Mouse (Mus musculus) layer of hippocampus, postnatal 25 days (tissue): Measurements from ENCODE around the gene Chd2. TPM values are rescaled to one million over a fixed set of nuclear protein-coding genes. Genes with fewer than 3 reads are reported as not detected.

Source experiments
- DNase-seq, 2 experiments: peaks; one replicate each; pipeline ENCODE4 v3.0.0; 2022; ENCODE audit warnings: mixed read lengths in 2 of 2, low spot score in 1 of 2; ENCODE audit errors: extremely low spot score in 1 of 2
- total RNA-seq, 2 experiments: library from RNA; stranded (reverse); gene quantifications; 2 replicates each; pipeline ENCODE4 v1.2.3; 2021

The Chd2 gene
- total RNA-seq, 2 experiments from 2014 or later, result 44.2 to 53.1 TPM

DNA sequence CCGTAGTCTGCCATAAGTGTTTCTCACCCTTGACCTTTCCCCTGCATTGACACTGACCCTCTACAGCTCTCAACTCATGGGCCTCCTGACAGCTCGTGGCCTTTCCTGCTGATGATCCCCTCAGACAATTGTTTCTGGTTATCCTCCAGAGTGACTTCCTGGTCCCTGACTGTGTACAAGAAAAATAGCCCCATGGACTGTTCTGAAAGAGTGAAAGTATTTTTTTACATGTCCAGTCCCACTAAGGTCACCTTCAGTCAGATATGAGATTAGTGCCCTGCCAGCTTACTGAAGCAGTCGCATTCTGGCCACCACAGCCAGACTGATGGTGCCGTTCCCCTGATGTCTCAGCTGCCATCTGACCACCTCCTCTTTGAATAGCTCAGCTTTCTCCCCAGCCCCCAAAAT, 26.1 kb upstream of the Chd2 start:
- DNase-seq, result no peak

DNA sequence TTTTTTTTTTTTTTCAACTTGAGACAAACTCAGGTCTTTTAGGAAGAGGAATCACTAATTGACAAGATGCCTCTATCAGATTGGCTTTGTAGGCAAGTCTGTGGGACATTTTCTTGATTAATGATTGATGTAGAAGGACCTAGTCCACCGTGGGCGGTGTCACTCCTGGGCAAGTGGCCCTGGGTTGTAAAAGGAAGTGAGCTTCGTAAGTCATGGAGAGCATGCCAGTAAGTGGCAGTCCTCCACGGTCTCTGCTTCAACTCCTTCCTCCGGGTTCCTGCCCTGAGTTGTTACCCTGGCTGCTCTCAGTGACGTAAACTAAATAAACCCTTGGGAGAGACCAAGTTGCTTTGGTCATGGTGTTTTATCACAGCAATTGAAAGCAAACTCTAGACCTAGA, 22.5 kb upstream of the Chd2 start:
- DNase-seq, result no peak

DNA sequence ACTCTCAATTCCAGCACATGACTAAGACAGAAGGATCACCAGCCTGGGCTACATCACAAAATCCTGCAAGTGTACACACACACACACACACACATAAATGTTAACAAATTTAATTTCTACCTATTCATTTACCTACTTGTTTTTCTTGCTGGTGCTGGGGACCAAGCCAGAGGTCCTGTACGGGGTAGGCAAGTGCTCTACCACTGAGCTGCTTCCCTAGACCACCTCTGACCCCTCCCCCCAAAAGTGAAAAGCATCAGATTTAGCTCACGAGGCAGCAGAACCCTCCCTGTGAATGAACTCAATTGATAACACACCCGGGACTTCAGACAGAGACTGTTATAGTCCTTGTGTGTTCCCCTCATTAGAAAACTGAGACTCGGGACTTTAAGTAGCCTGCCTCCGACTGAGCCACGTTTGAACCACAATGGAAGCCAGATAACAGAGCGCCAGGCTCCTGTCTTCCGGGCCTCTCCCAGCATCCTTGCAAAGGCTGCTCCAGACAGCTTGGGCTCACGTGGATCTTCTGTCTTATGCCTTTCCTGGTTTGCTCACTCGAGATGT, 19.9 kb upstream of the Chd2 start:
- DNase-seq, result no peak

DNA sequence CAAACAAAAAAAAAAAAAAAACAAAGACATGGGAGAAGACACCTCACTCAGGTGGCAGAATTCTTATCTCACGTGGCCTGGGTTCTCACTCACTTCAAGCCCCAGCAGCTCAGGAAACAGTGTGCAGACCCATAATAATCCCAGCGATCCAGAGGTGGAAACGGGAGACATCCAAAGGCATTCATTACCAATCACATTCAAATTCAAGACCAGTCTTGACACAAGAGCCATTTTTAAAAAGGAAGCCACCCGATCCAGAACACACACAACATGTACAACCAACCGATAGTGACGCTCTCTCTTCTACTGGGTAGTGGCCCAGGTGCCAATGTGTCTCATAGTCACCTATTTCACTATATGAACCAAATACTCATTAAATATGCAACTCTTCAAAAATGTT, 19.2 kb upstream of the Chd2 start:
- no peak for DNase-seq

DNA sequence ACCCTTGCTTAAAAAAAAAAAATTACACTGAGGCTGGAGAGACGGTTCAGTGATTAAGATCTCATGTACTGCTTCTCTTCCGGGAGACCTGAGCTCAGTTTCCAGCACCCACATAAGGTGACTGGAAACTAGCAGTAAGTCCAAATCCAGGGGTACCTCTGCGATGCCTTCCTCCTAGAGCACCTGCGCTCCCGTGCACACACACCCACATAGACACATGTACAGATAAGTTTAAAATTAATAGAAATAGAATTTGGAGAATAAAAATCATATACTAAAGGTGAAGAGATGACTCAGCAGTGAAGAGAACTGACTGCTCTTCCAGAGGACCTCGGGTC, 18.2 kb upstream of the Chd2 start:
- DNase-seq, result no peak

DNA sequence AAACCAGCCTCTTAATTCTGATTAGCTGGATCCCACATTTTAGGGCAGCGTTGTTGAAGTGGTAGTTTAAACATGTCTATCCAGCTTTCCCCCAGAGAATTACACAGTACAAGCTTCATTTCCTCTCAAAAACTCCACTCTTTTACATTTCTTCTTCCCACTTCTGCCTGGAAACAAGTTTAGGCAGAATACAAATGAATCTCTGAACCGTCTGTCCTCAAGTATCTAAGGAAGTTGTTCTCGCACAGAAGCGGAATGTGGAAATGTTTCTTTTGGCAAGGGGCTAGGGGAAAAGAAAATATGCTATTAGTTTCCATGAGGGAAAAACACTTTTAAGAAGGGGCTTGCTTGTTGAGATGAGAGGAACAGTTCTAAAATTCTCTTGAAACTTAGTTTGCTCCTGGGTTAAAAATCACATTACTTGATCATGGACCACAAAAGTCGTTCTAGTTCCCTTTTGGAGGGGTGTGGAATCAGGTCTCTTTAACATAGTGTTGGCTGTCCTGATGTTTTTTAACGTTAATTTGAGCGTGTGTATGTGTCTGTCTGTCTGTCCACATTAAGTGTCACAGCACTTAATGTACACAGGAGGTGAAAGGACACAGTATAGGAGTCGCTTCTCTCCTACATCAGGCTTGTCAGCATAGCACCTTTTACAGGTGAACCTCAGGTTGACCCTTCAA, 17.7 kb upstream of the Chd2 start:
- no peak for DNase-seq

DNA sequence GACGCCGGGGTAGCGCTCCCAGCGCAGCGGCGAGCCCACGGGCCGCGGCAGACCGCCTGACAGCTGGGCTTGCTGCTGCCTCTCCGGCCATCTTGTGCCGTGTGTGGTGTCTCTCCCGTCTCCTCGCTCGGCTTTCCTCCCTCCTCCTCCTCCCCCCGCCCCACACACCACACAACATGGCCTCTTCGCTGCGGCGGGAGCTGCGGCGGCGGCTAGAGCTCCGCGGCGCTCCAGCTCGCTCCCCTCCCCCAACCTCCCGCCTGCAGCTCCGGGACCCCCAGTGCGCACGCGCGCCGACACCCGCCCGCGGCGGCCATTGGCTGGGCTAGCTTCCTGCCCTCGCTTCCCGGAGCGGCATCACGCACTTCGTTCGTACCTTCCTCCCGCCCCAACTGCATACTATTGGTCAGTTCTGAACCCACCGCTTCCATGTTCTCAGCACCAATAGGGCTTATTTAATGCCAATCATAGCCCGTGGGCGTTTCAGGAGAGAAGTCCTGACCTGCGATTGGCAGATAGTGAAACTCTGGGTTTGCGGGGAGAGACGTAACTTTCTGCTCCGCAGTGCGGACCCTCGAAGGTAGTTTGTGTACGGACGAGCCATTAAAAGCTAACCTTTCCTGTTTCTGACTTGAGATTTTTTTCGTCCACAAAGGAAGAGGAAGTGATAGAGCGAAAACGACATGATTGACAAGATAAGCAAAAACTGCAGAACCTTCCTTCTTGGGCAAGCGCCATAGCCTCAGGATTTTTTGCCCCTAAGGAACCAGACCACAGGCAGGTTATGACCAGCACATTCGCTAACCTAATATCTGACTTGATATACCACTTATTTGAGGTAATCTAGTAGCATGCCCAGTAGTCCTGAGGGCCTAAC, 16.9 kb upstream of the Chd2 start:
- DNase-seq, result peak; percentile 96

DNA sequence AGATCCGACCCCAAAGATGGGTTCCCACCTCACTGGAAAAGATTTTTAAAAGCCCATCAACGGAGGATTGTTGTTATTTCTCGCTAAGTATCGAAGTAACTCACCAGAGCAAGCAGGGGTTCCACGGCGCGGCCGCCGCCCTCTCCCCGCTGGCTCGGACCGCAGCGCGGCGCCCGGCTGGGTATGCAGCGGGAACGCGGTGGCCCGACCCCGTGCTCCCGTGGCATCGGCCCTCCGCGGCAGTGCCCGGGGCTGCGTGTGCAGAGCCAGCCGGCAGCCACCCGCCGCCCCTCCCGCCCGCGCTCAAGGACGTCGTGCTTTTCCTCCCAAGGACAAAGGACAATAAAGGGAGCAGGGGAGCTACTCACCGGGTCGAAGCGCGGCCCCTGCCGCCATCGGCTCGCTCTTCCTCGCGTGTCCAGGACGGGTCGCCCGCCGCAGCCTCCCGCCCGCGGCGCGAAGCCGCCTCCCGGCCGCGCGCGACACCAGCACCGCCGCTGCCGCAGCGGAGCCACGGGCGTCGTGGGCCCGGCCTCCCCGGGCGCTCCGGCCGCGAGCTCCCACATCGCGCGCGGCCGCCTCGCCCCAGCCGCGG, 16.1 kb upstream of the Chd2 start:
- DNase-seq, result peak; percentile 26 to 59

DNA sequence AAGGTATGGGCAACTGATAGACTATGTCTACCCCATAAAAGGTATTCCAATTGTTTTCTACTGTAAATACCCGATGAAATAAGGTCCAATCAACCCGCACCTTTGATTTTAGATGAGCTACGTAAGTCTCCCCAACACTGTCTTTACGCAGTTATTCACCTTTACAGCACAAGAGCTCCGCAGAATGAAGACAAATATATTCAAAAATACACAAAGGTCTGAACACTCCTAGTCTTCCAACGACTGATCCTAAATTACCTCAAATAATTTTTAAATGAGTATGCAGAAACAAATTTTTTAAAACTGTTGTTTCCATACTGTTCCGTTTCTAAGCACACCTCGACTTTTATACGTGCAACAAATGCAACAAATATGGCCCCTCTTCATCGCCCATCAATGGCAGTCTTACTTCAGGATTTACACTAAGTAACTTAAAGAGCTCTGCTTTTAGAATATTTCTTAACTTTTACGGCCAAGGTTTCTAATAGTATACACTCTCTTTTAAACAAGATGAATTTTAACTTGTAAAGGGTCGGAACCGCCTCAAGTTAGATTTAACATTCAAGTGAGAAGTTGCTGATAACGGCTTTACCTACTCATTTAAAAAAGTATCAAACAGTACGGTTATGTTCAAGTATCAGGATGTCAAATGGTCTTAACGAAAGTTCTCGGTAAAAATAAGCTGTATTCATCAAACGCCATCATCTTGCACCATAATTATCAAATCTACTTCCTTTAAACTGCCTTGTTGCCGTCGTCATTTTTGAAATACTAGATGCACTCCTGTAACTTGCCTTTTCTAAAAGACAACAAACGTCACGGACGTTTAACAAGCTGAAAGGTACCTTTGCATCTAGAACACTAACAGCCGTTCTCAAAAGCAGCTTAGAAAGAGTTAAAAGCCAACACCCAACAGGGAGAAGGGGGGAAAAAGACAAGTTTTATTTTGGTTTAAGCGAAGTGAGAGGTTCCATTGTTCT, 15.3 kb upstream of the Chd2 start:
- DNase-seq, result no peak

DNA sequence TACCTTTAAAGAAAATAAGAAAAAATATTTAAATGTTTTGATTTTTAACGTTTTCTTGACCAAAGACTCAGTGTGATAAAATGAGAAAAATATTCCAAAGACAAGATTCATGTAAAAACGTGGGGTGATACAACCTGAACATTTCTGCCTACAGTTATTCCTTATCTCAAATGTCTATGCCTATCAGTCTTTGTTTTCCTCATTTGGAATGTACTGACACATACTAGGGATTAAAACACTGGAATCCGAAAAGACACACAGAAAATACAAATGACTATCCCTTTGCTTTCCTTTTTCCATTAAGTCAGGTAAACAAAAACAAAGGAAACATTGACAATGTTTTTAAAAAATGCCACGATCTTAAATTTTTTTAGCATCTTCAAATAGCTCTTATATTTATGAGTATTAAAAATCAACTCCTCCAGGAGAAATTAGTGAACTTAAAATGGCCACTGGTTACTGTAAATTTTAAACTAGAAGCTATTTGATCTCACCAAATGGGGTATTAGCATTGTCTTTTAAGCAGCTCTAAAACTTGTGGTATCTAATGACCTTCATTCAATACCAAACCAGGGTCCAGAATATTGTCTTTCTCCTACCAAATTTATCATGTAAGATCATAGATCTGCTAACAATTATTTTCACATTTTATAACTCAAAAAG, 14.4 kb upstream of the Chd2 start:
- DNase-seq, result no peak

DNA sequence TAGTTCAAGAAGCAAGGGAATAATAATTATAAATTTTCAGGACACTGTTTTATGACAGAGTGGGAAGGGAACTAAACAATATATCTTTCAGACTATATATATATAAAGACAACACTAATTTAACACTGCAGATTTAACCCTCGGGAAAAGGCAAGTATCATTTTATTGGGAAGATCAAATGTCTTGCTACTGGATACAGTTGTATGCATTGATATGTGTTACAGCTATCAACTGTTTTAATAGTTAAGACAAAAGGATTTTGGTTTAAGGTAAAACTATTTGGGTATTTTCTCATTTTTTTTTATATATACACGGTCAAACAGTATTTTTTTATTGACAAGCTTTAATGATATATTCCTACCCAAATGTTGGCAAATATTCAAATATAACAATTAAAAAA, 13.2 kb upstream of the Chd2 start:
- DNase-seq, result no peak

DNA sequence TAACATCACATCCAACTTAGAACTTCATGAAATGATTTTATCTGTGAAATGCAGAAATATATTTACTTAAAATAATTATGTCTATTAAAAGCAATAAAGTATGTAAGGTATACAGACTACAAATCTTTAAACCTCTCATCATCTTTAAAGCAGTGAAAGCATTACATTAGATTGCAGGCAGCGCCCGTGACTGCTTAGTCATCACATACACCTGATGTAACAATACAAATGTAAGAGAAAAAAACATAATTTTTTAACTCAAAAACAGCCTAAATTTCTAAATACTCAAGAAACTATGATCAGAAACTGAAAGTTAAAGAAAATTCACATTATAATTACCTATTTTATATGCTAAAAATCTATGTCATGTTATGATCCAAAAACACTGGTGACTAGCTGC, 11.5 kb upstream of the Chd2 start:
- DNase-seq, result no peak

DNA sequence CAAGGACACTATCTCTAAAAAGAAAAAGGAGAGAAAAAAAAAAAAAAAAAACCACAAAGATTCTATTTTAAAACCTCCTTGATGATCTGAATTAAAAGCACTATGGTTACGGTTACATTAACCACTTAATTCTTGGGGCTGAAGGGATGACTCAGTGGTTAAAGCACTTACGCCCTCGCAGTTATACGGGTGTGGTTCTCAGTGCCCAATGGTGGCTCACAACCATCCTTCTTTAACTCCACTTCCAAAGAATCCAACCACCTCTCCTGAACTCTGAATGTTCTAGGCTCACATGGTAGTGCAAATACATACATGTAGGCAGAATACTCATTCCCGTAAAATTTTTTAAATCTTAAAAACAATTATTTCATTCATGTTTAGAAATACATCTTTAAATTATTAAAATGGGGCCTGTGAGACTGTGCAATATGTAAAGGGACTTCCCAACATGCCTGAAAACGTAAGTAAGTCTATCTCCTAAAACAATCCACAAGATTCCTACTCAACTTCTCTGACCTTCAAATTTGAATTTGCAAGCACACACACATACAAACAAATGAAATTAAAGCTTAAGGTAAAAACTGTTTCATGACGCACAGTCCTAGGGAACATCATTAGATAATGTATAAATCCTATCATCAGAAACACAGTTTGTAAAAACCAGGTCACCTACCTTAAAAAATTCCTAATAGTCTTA, 10.6 kb upstream of the Chd2 start:
- no peak for DNase-seq

DNA sequence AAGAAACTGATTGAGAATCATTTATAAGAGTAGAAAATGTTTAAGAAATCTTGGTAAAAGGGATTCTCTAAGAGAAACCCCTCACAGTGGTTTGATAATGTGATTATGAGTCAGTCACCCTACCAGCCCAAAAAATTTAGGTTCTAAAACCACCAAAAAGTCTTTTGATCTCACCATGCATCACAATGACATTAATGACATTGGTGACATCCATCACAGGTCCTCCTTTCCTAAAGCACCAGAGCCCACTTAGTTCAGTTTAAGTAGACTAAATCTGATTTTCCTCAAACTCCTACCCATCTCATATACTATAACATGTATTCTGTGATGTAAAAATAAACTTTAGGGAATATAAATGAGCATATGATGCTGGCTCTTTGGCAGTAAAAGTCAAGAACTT, 9.7 kb upstream of the Chd2 start:
- DNase-seq, result no peak

DNA sequence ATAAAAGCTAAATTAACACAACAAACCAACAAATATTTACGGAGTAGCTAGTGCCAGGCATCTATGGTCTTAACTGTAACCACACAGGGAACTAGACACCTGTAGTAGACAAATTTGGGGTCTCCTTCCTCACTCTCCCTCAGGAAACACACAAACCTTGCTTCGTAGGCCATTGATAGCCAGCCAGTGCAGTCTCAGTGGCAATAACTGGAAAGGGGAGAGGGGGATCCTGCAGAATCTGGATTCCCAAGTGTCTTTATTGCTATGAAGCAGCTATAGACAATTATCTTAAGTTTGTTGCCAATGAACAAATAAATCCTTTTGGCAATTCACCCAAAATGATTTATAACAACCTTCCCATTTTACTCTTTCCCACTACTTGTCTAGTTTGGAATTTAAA, 6.4 kb upstream of the Chd2 start:
- DNase-seq, result no peak

DNA sequence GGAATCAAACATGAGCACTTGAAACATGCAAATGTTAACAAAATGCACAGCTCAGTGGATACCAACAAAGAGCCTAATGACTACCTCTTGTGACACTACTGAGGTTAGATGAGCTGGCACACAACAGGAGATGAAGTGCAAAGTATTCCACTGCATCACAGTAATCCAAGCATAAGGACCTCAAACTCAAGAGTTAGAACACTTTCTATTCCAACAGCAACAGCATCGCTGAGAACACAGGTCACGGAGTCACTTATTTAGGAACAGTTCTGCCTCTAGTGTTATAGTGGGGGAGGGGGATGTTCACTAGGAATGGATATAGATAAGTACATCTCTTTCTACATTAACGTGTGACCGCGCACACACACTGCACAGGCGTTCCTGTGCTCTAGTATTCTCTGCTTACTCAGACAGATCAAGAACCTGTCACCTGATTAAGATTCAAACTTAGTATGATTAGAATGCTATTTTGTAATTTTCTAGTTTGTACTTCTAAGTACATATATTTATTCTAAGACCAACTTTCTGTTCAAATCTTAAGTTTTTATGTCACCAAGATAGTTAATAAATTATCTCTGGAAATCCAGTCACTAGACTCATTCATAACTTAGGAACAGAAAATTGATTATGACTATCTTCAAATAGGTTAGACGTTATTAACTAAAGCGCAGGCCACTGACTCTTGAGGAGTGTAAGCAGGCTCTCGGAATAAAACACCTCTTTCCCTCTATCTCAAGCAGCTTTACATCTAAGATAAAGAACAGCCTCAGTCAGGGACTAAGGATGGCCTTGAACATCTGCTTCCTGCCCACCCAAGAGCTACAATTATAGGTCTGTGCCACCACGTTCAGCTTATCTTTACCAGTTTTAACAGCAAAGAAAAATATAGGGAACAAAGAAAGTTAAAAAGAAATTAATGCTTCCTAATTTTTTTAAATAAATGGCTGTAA, 5.2 kb upstream of the Chd2 start:
- no peak for DNase-seq

DNA sequence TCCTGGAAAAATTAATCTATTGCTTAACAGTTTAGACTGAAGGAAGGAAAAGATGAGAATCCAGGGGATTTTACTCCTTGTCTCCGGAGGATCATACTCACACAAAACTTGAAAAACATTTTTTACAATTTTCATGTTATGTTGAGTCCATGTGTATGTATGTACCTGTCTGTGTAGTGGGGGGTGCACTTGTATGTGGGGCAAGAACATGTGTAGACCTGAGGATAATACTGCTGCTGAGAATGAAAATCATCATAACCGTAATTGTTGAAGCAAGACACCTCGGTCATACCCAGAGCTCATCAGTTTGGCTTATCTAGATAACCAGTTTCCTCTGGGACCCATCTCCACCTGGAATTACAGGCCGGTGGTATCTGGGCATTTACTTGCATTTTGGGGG, 3.4 kb upstream of the Chd2 start:
- DNase-seq, result no peak
